Mouse (Mus musculus) kidney, postnatal 10 days (tissue): ENCODE measurements at regions not wholly inside any gene's neighbourhood (a gene's known extent, or its start where the extent isn't known, plus 50 kb on each side); places are given as distances from the start of the nearest gene placed in this dataset.
A peak's percentile ranks its signal among the peaks of the same experiment; 100 is the strongest.

Experiments
- DNase-seq: peaks from one replicate; pipeline ENCODE4 v3.0.0; 2021; ENCODE audit warnings: mixed read lengths

DNA sequence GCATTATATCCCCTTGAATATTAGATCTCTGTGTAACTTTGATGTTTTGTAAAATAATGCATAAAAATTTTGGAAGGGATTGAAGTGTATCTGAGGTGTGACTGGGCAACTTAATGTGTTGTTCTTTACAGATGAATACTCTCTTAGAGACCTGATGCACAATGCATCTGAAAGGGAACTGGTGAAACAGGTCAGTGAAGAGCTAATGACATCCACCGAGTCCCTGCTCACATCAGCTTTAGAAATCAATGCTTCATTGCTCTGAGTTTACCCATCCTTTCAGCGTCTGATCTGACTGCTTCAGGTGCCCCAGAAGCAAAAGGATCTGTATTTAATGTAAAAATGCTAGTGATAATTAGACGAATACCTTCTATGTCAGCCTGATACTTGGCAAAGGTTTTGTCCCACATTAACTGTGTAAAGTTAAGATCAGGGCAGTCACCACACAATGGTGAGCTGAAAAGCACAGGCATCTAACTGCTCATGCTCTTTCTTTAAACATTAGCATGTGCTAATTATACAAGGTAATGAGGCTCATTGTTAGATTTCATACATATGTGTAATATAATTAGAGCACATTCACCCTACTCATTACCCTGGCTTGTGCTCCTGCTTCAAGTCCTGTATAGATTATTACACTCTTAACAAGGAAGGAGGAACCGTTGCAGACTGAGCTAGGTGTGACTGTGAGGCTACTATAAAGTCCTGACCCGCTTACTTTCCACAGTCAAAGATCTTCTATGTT, 204.6 kb upstream of the Tlr4 start:
- no peak for DNase-seq

DNA sequence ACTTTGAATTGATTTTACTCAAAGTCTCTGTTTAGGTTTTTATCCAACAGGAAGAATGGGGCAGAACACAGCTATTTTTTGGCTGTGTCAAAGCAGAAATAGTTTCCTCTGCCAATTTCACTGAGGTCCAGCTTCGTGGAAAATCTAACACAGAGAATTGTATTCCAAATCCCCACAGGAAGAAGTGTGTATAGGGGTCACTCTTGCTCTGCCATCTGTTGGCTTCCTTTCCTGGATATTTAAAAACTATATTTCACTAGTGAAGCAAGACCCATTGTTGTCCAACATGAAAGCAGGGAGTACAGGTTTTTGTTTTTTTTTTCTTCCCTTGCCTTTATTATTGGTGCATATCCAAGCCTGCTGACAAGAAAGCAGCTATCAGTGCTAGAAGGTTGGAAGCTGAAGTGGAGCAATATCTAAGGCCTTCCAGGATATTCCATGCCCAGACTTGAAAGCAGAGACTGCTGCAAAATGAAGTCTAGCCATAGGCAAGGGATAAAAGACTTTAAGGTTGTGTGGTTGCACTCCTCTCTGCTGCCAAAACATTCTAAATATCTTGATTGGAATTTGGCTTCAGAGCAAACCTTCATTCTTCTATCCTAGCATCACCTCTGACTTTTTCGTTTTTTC, 208.5 kb upstream of the Tlr4 start:
- DNase-seq = no peak

DNA sequence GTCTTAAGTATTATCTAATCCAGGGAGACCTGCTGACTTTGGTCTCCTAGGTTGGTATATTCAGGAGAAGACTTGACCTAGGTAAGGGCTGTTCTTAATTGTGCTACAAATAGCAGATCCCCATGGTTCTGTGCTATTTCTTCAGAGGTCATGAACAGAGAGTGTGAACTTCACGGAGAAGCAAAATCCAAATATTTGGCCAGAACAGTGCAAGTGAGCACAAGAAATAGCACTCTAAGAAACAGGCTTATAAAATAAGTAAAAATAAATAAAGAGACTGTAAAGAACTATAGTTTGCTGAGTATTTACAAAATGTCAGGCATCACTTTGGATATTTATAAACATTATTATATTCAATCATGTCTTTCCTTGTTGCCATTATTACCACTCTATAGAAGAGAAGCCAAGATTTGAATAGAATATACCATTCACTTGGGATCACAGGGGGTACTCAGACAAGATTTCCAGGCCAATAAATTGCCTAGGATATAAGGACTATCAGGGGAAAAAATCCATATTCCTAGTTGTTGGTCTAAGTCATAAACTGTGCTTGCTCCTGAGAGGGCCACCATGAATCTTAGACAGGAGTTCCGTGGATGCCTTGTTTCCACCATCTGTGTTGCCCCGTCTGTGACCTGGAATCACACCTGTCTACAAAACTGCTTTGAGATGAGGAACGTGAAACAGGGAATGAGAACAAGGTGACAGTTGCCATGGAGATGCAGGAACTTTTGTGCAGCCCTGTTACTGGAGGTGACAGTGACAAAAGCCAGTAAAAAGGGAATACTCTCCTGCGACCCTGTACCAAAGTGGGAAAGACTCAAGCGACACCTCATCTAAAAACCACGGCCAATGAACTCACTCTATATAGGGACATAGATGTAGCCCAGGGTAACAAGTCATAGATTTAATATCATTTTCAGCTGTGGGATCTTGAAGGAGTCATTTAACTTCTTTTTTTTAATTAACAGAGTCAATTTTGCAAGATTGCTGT, 209.3 kb upstream of the Tlr4 start:
- no peak for DNase-seq

DNA sequence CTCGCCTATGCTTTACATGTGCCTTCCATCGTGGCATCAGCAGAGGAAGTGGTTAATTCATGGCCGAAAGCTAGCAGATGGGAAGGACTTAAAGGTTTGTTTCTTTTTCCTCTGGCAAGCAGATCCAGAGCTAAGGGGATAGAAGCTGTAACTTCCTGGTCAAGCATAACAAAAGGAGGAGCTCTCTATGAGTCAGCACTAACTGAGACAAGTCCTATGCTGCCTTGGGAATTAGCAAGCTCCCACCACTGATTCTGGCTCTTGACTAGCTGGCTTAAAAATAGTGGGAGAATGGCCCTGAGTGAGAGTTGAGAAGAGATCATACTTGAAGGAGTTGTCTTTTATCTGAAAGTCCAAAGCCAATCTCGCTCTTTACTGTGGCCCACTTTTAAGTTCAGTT, 210.3 kb upstream of the Tlr4 start:
- no peak for DNase-seq

DNA sequence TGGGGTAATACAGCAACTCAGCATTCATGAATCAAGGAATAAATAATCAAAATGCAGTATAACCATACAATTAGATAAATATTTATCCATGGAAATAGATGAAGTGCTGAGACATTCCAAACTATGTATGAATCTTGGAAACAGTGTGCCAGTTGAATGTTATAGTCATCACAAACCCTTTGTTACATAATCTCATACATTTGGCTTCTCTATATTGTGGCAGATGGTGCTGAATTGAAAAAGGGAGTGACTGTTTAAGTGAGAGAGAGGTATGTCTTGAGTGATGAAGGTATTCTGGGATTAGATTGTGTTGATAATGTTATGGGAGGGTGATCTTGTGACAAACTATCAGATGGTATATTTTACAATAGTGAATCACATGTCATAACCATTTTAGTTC, 200.4 kb upstream of the Astn2 start:
- DNase-seq = no peak

DNA sequence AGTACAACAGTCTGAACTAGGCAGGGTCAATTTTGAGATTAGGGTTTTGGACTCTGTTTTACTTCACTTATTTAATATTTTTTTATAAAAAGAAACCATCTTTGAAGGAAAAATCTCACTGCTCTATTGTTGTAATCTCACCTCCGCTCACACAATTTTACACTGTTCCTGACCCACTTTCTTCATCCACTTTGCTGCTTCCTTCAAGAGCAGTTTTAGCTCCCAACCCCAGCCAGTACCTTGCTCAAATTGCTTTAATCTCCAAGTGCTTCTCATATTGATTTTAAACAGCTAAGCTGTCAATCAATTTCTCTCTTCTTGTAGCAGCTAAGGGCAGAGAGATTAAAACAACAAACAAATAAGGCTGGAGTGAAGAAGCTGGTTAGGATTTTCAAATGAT, 194.3 kb upstream of the Astn2 start:
- DNase-seq = no peak

DNA sequence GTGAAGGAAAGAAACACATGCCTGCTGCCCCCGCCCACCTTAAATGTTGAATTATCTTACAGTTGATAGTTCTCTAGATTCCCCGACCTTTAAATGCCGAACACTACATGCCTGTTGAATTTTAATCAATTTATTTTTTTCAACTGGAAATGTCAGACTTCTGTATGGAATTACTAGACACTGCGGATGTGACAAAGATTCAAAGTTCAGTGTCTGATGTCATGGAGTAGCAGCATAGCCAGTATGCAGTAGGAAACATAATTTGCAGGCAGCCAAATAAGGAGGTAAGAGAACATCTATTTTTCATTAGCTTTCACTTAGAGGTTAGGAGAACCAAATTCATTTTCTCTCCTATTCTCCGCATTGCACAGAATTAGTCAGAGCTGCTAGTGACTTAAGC, 182.2 kb upstream of the Astn2 start:
- no peak for DNase-seq

DNA sequence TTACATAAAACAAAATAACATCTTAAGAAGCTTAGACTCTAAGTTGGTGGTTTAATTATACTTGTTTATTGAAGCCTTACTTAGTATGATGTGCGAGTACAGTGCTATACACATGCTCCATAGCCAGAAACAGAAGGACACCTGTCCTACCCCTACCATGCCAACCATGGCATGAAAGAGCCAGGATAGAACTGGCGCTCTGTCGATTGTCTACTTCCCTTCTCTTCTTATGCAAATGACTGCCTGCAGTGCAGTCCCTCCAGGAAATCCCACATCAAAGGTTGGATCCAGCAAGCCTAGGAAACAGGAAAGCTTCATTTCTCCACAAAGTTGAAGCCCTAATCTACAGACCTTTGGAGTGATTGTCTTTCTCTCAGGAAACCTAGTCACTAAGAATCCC, 181.8 kb upstream of the Astn2 start:
- DNase-seq = no peak

DNA sequence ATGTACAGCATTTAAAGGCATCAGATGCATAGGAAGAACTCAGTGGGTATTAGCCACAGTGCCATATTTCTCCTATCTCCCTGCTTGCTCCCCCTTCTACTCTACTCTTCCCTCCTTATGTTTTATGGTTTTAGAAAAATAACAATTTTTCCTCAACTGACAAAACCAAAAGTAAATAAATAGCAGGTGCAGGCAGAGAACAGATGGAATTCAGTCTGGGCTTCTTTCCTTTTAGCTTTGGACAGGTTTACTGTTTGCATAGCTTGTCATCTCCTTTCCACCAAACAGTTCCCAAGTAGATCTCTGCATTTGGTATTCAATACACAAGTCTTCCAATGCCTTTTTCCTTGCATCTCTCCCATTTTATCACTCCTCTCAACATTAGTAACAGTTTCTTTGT, 152.5 kb upstream of the Astn2 start:
- no peak for DNase-seq

DNA sequence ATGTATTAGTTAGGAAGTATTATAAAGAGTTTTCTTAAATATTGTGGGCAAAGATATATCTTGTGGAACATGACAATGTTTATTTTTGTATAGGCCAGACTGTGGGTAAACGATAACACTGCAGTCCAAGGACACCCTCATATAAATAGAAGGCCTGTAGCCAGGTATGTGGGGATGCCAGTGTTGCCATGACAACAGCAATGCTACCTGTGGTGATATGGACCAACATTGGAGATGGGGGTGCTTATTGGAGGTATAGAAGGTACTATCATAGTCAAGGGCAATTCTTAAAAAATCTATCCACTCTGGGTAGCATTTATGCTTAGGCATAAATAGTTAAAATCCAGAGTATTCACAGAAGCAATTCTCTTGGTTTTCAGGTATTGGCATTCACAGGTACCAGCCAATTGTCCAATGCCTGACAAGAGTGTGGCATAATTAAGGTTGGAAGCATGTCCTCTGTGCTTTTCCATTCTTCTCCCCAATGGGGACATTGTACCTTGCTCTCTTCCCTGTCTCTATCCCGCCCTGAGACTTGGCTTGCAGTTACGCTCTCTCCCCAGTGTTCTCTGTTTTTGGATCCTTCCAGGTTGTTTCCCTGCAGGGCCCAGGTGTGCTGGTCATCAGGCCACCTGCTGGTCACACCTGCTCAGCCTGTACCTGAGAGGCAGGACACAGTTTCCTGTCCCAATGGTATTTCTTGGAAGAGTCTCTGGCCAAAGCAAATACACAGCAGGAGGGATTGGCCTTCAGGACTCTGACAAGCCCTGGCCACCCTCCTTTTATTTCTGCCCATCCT, 146.1 kb upstream of the Astn2 start:
- no peak for DNase-seq

DNA sequence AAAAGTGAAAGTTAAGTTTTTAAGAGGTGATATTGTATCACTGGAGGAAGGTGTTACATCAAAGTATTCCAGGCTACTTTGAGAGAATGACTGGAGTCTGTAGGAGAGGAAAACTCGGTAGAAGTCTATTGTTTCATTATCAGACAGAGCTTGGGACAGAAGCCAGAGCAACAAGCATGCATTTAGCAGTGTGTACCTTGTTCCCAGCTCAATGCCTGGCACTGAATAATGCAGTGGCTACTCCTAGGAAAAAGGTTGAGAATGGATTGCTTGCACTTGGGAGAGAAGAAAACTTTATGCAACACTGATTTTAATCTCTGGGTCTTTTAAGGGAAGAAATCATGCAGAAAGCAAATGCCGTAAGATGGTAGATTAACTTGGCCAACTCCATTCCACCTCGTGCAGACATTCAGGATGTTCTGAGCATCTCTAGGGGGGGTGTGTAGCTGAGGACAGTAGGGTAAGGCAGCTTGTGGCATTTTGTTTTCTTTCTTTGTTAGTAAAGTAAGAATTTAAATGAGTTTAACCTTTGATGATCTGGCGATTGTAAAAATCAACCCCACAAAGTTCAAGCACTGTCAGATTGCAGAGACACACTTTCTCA, 138.5 kb upstream of the Astn2 start:
- no peak for DNase-seq

DNA sequence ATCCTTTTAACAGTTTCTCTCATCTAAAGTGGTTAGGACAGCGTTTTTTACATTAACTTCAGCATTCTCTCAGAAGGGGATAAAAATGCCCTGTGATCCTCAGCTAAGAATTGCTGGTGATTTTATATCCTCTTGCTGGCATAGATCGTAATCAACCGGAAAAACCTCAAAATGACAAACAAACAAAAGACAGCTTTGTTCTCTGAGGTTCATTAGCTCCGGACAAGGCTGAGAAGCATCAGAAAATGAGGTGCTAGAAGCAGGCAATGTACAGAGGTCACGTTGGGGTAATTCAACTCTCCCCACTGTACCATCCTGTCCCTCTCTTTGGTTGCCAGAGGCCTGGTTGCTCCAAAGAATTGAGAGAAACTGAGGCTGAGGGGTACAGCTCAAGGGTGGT, 120.0 kb upstream of the Astn2 start:
- no peak for DNase-seq

DNA sequence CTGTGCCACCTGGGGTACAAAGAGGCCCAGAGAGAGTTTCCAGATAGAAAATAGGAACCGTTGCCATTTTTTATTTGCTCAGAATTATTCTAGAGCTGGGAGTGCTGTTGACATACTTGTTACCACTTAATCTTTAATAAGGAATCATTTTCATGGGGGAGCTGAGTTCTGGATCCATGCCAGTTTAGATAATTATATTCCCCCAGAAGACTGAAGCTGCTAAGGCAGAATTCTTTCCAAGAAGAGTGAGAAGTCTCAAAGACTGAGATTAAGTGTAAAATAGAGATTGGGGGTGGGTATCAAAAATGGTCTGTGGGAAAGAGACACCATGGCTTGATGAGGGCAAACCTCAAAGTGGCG, 119.5 kb upstream of the Astn2 start:
- DNase-seq = no peak

DNA sequence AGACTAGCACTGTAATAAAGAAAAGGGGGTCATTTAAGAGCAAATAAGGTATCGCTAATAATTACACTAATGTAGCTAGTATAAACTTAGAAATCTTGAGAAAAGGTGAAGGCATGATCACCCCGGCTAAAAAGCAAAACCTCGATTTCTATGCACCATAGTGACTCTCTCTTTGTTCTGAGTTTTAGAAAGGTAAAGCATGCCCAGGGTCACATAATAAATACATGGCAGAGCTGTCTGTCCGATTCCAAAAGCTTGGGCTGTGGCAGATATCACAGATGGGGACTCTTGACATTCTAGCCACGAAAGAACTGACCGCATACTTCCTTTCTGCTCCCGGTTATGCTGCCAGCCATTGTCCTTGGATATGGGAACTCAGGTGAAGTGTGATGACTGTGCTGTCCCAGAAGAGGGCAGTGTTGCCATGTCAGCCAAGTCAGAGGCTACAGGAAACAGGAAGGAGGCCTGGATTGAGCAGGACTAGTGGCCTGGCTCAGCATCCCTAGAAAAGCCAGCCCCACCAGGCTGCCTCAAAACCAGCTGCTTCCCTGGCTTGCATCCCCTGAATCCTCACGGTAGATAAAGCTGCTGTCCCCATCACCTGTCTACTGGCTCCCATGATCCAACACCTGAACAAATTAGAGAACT, 119.0 kb upstream of the Astn2 start:
- DNase-seq = peak; percentile 21

DNA sequence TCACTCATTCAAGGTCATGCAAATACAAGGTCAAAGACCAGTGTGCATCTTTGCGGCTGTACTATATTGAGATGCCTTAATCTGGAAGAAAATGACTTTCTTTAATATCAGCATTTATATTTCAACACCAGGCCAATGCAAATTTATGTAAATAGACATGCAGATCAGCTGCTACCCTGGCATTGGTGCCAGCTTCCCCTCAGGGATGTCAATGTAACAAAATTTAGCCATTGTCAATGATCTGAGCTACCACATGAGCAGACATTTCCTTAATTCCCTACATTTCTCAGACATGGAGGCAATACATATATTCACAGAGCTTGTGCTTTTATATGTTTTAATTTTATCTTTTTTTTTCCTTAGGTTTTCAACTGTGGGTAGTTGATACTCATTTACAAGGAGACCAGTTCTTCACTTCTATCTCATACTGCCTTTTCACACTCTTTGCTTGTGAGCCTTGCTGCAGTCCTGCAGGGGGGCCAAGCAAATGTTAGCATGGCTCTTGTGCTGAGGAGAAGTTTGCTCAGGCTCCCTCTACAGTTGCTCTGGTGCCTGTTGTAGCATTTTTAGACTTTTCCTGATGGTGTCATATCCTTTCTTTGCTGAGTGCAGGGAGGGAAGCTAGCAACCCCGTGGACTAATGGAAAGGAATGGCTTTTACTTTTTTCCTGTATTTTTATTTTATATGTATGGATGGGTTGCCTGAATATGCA, 117.8 kb upstream of the Astn2 start:
- DNase-seq = no peak

DNA sequence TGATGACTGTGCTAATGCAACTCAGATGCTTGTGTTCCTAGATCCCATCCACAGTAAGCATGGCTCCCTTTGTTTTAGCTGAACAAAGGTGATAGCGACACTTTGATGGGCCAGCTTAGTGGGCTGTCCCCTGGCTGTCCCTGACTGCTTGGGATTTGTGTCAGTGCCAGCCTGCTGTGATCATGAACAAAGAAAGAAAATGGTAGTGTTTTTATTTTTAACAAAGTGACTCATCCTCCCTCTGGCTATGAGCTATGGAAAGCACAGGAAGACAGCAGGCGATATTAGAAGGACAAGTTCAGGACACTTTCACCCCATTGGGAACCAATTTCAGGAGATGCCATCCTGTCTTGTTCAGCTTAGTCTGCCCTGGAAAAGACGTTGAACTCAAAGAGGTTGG, 116.4 kb upstream of the Astn2 start:
- DNase-seq = no peak

DNA sequence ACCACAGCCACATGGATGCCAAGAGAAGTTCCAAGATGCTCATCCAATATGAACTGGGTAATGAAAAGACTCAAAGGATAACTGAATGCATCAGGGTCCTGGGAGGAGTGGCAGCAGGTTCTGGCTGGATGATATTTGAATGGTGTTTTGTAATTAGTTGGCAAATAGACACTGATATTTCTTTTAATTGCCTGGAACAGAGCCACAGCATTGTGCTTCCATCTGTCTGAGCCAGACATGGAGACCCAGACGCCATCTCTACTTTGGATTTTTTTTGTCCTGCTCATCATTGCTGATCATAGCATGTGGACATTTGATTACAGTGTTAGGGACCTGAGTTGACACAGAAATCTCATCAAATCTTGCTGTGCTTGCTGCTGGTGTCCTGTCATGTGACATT, 111.4 kb upstream of the Astn2 start:
- DNase-seq = no peak

DNA sequence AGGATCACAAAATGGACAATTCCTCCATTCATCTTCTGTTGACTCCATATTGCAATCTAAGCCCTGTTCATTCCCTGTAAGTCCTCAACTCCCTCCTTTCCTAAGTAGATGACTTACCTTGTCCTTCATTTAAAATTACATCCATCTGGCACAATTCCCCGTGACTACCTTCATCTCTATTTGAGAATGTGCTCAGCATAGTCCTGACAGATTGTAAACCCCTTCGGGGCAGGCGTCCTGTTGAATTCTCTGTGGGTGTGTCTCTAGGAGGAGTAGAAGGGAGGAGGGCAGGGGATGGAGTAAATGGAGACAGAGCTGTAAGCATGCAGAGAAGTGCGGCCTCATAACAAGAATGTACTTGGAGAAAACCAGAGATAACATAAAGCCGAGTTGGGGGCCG, 79.1 kb upstream of the Astn2 start:
- DNase-seq = no peak

DNA sequence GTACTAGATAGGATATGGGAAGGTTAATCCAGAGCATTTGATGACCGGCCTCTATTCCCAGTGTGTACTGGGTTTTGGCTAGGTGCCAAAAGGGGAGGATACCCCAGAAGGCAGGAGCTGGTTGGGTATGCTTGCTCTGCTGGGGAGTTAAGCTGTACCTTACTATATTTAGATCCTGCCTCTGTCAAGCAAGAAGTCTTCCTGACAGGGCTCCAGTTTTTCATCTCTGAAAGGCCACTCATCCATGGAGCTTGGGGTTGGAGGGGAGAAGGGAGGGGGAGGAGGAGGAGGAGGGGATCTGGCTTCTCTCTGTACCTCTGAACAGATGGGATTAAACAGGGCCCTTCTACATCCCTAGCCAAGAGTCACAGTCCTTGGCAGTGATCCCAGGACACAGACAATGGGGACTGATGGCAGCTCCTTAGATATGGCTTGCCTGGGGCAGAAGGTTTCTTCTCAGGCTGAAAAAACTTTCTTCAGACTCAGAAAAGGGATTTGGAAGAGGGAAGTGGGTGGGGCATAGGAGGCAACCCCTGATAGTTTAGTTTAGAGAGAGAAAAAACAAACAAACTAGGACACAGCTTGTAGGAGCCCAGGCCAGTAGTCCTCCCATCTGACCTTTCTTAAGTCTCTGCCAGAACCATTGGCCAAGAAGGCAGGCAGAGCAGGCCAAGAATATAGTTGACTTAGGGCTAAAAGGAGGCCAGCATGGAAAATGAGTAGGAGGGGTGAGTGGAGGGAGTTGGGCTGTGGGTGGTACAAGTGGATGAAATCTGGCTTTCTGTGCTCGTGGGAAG, 78.3 kb upstream of the Astn2 start:
- DNase-seq = peak; percentile 67

DNA sequence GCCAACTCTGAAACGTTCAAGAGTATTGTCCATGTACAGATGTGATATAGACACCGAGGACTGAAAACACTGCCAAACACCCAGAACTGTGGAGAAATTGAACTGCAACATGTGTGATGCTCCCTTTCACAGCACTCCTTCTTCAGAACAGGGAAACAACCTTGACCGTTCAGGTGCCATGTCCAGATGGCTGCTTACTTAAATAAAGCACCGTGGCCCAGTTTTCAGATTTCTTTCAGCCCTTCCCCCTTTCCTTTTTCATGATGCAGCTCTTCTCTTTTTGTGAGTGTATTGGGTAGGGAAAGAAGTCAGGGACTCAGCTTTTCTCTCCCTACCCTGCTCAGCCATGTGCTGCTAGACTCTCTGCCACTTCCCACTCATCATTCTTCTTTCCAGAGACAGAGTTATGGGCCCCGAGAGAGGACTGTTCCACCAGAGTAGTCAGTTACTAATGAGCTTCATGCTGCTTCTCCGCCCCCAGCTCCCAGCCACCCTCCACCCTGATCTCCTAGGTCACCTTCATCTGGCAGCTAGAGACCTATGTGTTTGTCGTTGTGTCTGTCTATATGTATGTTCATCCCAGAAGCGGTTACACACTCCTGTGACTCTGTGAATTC, 74.3 kb upstream of the Astn2 start:
- DNase-seq = peak; percentile 43
